Mouse (Mus musculus) intestine, embryonic 14.5 days (tissue): ENCODE measurements at regions not wholly inside any gene's neighbourhood (a gene's known extent, or its start where the extent isn't known, plus 50 kb on each side); places are given as distances from the start of the nearest gene placed in this dataset.
A peak's percentile ranks its signal among the peaks of the same experiment; 100 is the strongest.

Source experiments
- ATAC-seq: fragments of 200-750 bp; cut with Nextera tagmentation; replicated peaks from 2 replicates; pipeline ENCODE4 v1.8.0; 2017; ENCODE audit warnings: low read depth, moderate number of reproducible peaks, moderate TSS enrichment, moderate library complexity; ENCODE audit not compliant: low FRiP score, low TSS enrichment
- DNase-seq: peaks from one replicate; pipeline ENCODE4 v3.0.0-alpha.2; 2018; ENCODE audit warnings: low spot score
- H3K27ac ChIP-seq: fragments of 300-500 bp; sonication (generic); 2 replicates; pipeline ENCODE4 v1.5.1; 2014; ENCODE audit warnings: low read depth, mild to moderate bottlenecking, control low read depth
- H3K27me3 ChIP-seq: fragments of 300-500 bp; sonication (generic); replicated peaks from 2 replicates; pipeline ENCODE4 v1.6.1; 2014; ENCODE audit warnings: low read length, control low read depth; ENCODE audit not compliant: control insufficient read depth, insufficient read depth
- H3K36me3 ChIP-seq: fragments of 300-500 bp; sonication (generic); 2 replicates; pipeline ENCODE4 v1.6.1; 2014; ENCODE audit warnings: low read length, control low read depth; ENCODE audit not compliant: control insufficient read depth, insufficient read depth
- H3K4me1 ChIP-seq: fragments of 300-500 bp; sonication (generic); replicated peaks from 2 replicates; pipeline ENCODE4 v1.6.1; 2014; ENCODE audit warnings: low read length, control low read depth, mixed read lengths; ENCODE audit not compliant: control insufficient read depth, insufficient read depth
- H3K4me2 ChIP-seq: fragments of 300-500 bp; sonication (generic); 2 replicates; pipeline ENCODE4 v1.6.1; 2014; ENCODE audit warnings: low read length
- H3K4me3 ChIP-seq: fragments of 300-500 bp; sonication (generic); 2 replicates; pipeline ENCODE4 v1.5.1; 2014; ENCODE audit warnings: low read depth, low read length, control low read depth, mixed read lengths
- H3K9ac ChIP-seq: fragments of 300-500 bp; sonication (generic); 2 replicates; pipeline ENCODE4 v1.6.1; 2014; ENCODE audit warnings: mild to moderate bottlenecking, low read length
- H3K9me3 ChIP-seq: fragments of 300-500 bp; sonication (generic); 2 replicates; pipeline ENCODE4 v1.6.1; 2016; ENCODE audit warnings: low read length, control low read depth; ENCODE audit not compliant: control insufficient read depth
- WGBS: fragments of 180-500 bp; shearing (Covaris S2); extraction: QIAGEN DNeasy Blood & Tissue Kit; methylation state at CpG from one replicate; pipeline ENCODE4 v1.1.7; 2014; 5-methylcytosine and 5-hydroxymethylcytosine counted together

GRCm38 (mm10) chr9:41859780-41860179, 264.3 kb downstream of the Sorl1 start:
- H3K27ac ChIP-seq: peak overlapping the region; percentile 79
- no peaks in the 10 kb centered on the region for H3K27me3 ChIP-seq
- DNase-seq (no peak), ATAC-seq (no peak)
- H3K9ac ChIP-seq: no peak overlapping the region
- no peaks in the 10 kb centered on the region for H3K9me3 ChIP-seq
- H3K4me2 ChIP-seq: 0 out of 2 replicates have a peak overlapping the region, but pooled peaks have one; percentile 20
- no peak overlapping the region for H3K4me3 ChIP-seq
- no peaks in the 10 kb centered on the region for H3K36me3 ChIP-seq
- peaks cover 44% of the 10 kb centered on the region for H3K4me1 ChIP-seq
- 49% methylated on average over 3 of the region's 3 CpGs for WGBS

- Histone ChIP-seq H3K27ac (no peak overlapping the region), H3K27me3 (no peaks in the 10 kb centered on the region), H3K9ac (no peak overlapping the region), H3K4me1 (no peaks in the 10 kb centered on the region), H3K4me2 (no peak overlapping the region), H3K4me3 (no peak overlapping the region), H3K9me3 (no peaks in the 10 kb centered on the region), H3K36me3 (no peaks in the 10 kb centered on the region)
- 46% methylated on average over 1 of the region's 1 CpGs for WGBS
- ATAC-seq (no peak), DNase-seq (no peak)
Measured at GRCm38 (mm10) chr9:41852099-41852498, 272.0 kb downstream of the Sorl1 start.

- no peaks in the 10 kb centered on the region for H3K27me3 ChIP-seq
- H3K4me2 ChIP-seq: no peak overlapping the region
- H3K4me1 ChIP-seq: no peaks in the 10 kb centered on the region
- ATAC-seq (no peak), DNase-seq (no peak)
- no peaks in the 10 kb centered on the region for H3K9me3 ChIP-seq
- H3K4me3 ChIP-seq: no peak overlapping the region
- no peaks in the 10 kb centered on the region for H3K36me3 ChIP-seq
- H3K9ac ChIP-seq: no peak overlapping the region
- no peak overlapping the region for H3K27ac ChIP-seq
- WGBS: 70% methylated on average over 4 of the region's 4 CpGs
Measured at GRCm38 (mm10) chr9:41849628-41850326, 274.3 kb downstream of the Sorl1 start.

- H3K9ac ChIP-seq: no peak overlapping the region
- no peaks in the 10 kb centered on the region for H3K9me3 ChIP-seq
- 85% methylated on average over 3 of the region's 3 CpGs for WGBS
- no peak overlapping the region for H3K27ac ChIP-seq
- ATAC-seq (no peak), DNase-seq (no peak)
- H3K4me1 ChIP-seq: no peaks in the 10 kb centered on the region
- H3K27me3 ChIP-seq: no peaks in the 10 kb centered on the region
- no peaks in the 10 kb centered on the region for H3K36me3 ChIP-seq
- H3K4me3 ChIP-seq: no peak overlapping the region
- H3K4me2 ChIP-seq: no peak overlapping the region
Measured at GRCm38 (mm10) chr9:41844616-41845015, 279.5 kb downstream of the Sorl1 start.

DNA sequence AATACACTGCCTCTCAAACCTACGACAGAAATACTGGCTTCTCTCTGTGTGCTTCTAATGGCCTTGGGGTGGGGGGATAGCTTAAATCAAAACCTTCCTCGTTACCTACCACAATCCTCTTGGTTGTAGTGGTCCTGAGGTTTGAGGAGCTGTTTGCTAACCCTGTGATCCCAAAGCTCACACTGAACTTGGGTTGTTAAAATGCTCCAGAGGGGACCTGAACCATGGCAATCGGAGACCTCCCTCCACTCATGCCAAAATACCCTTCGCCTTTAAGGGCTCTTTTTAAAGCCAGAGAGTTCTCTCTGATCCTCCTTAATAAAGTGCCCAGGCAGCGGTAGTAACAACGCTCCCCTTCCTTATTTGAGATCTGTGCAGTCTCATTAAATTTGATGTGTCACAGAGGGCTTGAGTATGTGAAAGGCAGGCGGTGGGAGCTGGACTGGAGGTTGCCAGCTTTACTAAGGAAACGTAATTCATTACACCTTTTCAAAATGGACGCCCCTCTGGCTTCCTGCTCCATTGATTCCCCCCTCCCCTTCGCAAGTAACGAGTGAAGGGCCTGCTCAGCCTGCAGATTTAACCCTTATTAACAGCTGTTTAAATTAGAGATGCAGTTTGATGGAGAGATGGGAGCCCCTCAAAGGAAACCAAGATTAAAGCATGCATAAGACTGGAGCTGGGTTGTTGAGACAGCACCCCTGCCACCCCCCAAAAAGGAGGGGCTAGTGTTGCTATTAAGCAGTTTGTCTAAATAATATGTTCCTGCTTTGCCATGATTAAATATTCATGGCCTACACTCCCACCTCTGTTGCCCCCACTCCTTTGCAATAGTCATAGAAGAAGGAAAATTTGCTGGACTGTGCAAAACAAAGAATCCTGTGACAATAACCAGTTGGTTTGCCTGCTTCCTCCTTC, 289.4 kb downstream of the Sorl1 start:
- 34% methylated on average over 11 of the region's 11 CpGs for WGBS
- no peaks in the 10 kb centered on the region for H3K27me3 ChIP-seq
- H3K36me3 ChIP-seq: no peaks in the 10 kb centered on the region
- H3K9me3 ChIP-seq: peaks cover 4% of the 10 kb centered on the region; the same call in 1 of the 2 replicates
- DNase-seq (no peak), ATAC-seq (0 out of 2 replicates have a peak, but pooled peaks have one; percentile 19)
- H3K4me3 ChIP-seq: no peak overlapping the region
- peak overlapping the region; percentile 55; the same call in 1 of the 2 replicates for H3K27ac ChIP-seq
- peaks cover 7% of the 10 kb centered on the region for H3K4me1 ChIP-seq
- no peak overlapping the region for H3K9ac ChIP-seq
- no peak overlapping the region for H3K4me2 ChIP-seq

DNA sequence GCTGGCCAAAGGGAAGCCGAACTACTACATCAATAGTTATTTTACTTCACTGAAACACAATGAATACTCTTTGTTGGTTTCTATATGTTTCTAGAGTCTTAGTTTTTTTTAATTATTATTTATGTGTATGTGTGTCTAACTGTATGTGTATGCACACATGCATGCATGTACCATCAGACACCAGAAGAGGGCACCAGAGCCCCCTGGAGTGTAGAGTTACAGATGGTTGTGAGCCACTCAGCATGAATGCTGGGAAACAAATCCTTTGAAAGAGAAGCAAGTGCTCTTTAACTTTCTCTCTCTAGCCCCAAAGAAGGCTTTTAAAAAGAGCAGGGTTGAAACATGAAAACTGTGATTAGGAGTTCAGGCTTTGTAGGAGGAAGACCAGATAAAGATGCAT, 290.7 kb downstream of the Sorl1 start:
- no peaks in the 10 kb centered on the region for H3K36me3 ChIP-seq
- no peak overlapping the region for H3K4me3 ChIP-seq
- 88% methylated on average over 1 of the region's 1 CpGs for WGBS
- no peak for DNase-seq
- H3K4me1 ChIP-seq: peaks cover 7% of the 10 kb centered on the region
- no peaks in the 10 kb centered on the region for H3K27me3 ChIP-seq
- peaks cover 4% of the 10 kb centered on the region; the same call in 1 of the 2 replicates for H3K9me3 ChIP-seq
- H3K9ac ChIP-seq: no peak overlapping the region
- ATAC-seq: no peak
- no peak overlapping the region for H3K4me2 ChIP-seq
- H3K27ac ChIP-seq: no peak overlapping the region

DNA sequence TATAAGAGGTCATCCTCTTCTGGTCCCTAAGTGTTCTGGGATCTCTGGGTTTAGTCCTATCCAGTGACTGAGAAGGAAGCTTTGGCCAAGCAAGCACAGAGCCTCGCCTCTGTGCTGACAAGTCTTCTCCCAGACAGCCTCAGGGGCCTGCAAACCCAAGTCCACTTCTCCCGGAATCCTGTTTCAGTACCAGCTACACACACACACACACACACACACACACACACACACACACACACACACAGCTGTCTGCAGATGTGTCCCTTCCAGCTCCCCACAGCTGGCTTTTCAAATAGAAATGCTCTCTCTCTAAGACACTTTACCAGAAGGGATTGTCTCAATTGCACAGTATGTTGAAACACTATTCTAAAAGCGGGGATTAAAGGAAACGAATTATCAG, 296.7 kb downstream of the Sorl1 start:
- no peak for ATAC-seq
- H3K4me3 ChIP-seq: no peak overlapping the region
- H3K4me2 ChIP-seq: no peak overlapping the region
- H3K4me1 ChIP-seq: no peaks in the 10 kb centered on the region
- DNase-seq: no peak
- 57% methylated on average over 4 of the region's 4 CpGs for WGBS
- H3K36me3 ChIP-seq: no peaks in the 10 kb centered on the region
- no peak overlapping the region for H3K27ac ChIP-seq
- H3K9ac ChIP-seq: no peak overlapping the region
- H3K9me3 ChIP-seq: no peaks in the 10 kb centered on the region
- no peaks in the 10 kb centered on the region for H3K27me3 ChIP-seq

DNA sequence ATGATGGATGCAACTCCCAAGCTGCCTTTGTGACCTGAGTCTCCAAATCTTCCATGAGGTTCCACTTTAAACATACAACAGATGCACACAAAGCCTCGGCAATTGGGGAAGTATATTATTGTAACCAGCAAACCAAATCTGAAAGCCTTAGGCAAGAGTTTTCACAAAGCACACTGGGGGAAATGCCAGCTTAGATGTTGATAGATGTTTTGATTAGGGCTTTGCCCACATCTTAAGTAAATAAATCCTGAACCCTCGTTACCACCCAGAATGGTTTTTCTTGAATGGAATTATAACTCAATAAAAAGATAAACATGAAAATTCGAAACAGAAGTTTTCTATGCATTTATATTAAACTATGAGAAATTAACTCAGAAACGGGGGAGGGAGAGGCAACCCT, 302.7 kb downstream of the Sorl1 start:
- Histone ChIP-seq H3K4me3 (no peak overlapping the region), H3K4me2 (no peak overlapping the region), H3K4me1 (peaks cover 3% of the 10 kb centered on the region; the same call in 1 of the 2 replicates), H3K9me3 (no peaks in the 10 kb centered on the region), H3K9ac (no peak overlapping the region), H3K36me3 (no peaks in the 10 kb centered on the region), H3K27ac (no peak overlapping the region), H3K27me3 (no peaks in the 10 kb centered on the region)
- ATAC-seq (no peak), DNase-seq (peak; percentile 21)
- 59% methylated on average over 4 of the region's 4 CpGs for WGBS
